Mouse (Mus musculus): ENCODE results near the gene Syn2.
A peak's percentile ranks its signal among the peaks of the same experiment; 100 is the strongest.

The Syn2 gene

GRCm38 (mm10) chr6:115134501-115135331 lies at the start of gene Syn2:
Gene Syn2 (plus strand): TSS chr6:115134902.
- DNase-seq (ENCODE audit: low read depth, low spot score) = peak; percentile 70

DNA sequence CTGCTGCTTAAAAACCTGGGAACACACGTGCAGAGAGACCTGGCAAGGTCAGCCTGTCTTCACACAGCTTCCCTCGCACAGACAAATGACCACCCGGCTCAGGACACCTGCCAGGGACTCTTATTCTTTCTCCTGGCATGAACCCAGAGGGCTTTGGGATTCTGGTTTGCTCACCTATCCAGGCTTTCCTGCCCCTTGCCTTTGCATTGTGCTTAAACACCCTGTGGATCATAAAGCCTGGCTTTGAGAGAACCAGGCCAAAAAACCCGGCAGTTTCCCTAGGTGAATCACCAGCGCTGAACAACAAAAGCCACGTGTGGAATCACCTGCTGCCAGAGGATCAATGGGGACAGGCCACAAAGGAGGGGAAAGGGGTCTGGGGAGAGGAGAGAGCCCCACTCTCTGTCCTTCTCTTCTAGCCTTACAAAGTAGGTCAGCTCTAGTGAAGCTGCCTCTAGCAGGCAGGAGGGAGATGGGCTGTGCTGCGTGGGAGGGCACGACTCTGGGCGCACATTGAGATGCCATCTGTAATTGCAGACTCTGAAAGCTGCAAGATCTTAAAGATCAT lies 49.3 kb upstream of the Syn2 start:
- no peak for DNase-seq (ENCODE audit: low read depth, low spot score)

DNA sequence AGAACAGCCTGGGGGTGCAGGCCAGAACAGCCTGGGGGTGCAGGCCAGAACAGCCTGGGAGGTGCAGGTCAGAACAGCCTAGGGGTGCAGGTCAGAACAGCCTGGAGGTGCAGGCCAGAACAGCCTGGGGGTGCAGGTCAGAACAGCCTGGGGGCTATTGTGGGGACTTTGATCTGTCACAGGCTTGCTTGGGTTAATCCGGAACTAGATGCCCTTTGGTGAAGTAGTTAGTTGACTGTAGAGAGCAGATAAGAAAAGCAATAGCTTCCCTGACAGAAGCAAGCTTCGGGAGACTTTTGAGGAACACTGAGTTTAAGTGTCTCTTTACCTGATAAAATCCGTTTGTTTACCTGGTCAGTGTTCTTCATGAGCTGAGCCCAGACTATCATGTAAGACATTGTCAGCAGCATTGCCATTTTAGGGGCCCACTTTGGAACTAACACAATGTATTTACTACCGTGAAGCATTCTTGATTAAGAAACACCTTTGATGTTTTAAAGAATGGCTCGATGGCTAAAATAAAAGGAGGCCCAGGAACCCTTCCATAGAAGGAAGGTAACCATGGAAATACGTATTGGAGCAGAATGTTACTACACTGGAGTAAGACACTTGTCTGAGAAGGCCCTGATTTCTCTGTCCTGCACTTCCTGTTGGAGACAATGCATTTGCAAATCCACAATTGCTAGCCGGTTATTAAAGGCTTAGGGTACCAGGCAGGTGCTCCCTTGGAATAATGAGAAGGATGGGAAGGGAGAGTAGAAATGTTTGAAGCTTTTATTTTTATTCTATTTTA lies 46.2 kb upstream of the Syn2 start:
- DNase-seq (ENCODE audit: low read depth, low spot score) = no peak

DNA sequence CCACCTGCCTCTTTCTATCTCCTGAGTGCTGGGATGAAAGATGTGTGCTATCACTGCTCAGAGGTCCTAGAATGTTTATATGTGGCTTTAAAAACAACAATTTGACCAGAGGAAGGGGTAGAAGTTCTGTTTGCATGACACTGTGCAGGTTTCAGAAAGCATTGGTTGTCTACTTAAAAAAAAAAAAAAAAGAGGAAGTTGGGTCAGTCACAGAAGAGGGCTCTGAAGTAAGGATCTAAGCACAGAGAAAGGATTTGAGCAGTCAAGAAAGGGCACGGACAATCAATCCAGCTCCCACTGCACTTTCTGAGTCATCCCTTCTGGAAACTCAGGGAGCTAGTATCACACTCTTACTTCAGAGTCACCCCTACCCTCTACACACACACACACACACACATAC lies 43.0 kb upstream of the Syn2 start:
- no peak for DNase-seq (ENCODE audit: low read depth, low spot score)

DNA sequence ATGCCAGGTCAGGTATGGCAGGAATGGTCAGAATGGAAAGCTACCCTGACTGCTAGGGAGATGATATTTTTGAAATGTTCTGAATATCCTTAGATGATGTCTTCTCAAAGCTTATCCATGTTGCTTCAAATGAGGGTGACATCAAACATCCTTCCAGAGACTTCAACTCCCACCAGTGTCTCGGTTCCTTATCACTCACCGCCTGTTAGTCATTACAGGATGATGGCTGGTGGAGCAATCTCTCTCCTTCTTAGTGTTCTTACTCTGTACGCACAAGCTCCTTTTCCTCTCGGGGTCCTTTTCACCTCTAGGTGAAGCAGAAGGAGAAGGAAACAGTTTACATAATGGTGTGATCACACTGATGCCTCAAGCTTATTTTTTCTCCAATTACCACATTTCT lies 32.2 kb upstream of the Syn2 start:
- DNase-seq (ENCODE audit: low read depth, low spot score) = no peak

GRCm38 (mm10) chr6:115111426-115111825 lies 23.3 kb upstream of the Syn2 start:
- DNase-seq (ENCODE audit: low read depth, low spot score) = no peak

DNA sequence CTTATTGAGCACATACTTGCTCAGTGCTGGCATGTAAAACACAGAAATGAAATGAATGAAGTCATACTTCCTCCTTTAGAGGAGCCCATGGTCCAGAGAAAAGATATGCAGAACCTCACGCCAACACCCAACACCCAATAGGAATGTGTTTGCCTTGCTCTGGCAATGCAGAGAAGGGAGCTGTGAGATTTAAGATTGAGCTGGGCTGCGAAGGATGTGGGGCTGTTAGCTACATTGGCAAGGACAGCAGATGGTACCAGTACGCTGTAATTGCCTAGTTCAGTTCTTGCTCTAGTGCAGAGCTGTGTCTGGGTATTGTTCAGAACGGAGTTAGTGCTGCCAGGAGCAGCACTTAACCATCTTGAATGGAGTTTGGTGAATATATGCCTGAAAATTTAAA lies 12.5 kb upstream of the Syn2 start:
- no peak for DNase-seq (ENCODE audit: low read depth, low spot score)

DNA sequence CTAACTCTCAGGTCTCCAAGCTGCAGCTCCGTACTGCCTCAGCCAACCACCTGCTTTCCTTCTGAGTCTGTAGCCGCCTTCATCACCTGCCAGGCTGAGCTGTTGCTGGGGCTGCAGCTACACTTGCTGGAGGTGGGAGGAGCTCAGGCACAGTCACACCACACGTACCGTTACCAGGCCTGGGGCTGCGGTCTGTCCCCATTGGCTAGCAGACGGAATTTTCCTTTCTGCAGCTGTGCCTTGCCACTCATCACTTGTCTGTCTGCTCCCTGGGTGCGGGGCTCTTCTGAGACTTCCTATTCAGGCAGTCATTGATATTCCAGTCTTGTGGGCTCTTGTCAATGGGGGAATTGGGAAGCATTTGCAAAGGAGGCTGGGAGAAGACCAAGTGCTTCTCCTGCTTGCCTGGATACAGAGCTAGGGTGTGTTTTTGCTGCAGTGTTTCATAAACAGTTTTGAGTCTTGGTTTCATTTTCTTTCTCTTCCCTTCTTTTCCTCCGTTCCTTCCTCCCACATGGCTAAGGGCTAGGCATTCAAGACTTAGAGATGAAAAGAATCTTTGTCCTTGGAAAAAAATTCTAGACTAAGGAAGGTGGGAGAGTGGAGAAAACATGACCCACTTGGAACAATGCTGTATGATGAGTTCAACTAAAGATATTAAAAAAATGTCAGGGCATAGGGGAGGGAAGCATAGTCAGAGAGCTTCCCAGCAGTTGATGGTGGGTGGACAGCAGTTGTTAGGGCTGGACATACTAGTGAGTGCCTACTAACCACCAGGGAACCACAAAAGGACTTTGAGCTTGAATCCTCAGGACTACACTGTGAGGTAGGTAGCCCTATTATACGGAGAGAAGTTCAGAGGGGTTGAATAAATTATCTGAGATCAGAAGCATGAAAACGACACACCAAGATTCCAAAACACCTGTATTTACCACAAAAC lies 11.2 kb upstream of the Syn2 start:
- DNase-seq (ENCODE audit: low read depth, low spot score) = peak; percentile 71

- DNase-seq (ENCODE audit: low read depth, low spot score) = no peak
Measured at GRCm38 (mm10) chr6:115124675-115125357, 9.9 kb upstream of the Syn2 start.

GRCm38 (mm10) chr6:115125358-115125720 lies 9.4 kb upstream of the Syn2 start:
- DNase-seq (ENCODE audit: low read depth, low spot score) = no peak

DNA sequence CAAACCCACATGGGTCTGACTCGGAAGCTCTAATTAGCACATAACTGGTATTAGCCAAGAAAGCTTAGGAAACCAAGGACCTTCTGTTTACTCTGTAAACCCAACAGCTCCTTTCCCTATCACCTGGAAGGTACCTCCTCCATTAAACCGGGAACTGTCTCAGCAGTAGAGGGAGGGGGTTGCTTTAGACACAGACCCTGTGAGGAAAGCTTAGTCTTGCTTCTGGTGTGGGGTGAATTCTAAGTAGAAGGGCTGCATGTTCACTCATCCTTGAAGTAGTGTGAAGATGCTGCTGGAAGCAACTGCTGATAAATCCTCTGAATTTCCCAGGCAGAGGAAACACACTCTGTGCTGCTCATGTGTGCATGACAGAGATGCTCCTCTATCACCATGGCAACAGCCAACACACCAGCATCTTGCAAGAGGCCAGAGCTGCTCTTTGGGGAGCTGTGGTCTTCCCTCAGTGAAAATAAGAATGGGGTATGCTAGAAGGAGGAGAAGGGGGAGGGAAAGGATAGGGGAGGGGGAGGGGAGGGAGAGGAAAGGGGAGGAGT lies 8.4 kb upstream of the Syn2 start:
- peak; percentile 6 for DNase-seq (ENCODE audit: low read depth, low spot score)

- no peak for DNase-seq (ENCODE audit: low read depth, low spot score)
Measured at GRCm38 (mm10) chr6:115126851-115127250, 7.9 kb upstream of the Syn2 start.

DNA sequence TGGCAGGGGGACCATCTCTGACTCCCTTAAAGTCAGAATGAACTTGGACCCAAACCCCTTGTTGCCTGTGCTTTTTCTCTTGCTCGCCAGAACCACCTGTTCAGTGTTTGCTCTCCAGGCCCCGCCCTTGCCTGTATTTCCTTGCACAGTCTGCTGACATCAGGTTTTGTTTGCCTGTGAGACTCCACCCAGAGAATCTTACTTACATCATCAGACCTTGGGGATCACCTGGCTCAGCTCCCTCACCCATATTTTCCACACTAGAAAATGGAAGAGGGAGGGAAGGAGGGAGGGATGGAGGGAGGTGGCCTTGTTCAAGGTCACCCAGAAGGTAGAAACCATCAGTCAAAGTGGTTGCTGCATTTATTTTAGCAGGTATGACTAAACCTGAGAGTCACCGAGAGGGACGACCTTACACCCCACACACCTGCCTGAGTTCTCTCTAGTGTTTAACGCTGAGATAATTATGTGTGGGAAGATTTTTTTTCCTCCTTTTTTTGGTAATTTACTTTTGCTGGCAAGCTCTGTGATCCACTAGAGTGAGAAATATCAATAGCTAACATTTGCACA lies 7.4 kb upstream of the Syn2 start:
- DNase-seq (ENCODE audit: low read depth, low spot score) = no peak

GRCm38 (mm10) chr6:115135332-115135649 lies 589 bp downstream of the Syn2 start:
- DNase-seq (ENCODE audit: low read depth, low spot score) = no peak

DNA sequence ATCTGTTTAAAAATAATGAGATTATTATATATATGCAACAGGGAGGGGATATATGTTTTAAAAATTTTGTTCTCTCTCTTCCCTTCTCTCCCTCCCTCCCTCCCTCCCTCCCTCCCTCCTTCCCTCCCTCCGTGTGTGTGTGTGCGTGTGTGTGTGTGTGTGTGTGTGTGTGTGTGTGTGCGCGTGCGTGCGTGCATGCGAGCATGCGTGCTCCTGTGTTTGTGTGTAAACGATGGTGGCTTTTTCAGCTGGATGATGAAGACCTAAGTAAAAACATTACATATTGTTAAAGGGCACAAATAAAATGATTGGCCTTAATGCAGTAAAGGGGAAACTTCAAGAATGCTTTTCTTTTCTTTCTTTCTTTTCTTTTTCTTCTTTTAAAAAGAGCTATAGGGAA lies 1.5 kb downstream of the Syn2 start:
- no peak for DNase-seq (ENCODE audit: low read depth, low spot score)

- DNase-seq (ENCODE audit: low read depth, low spot score) = no peak
Measured at GRCm38 (mm10) chr6:115141446-115141845, 6.7 kb downstream of the Syn2 start.

GRCm38 (mm10) chr6:115161175-115161574 lies 26.5 kb downstream of the Syn2 start:
- no peak for DNase-seq (ENCODE audit: low read depth, low spot score)

- DNase-seq (ENCODE audit: low read depth, low spot score) = no peak
Measured at GRCm38 (mm10) chr6:115165863-115166470, 31.3 kb downstream of the Syn2 start.

GRCm38 (mm10) chr6:115168921-115169320 lies 34.2 kb downstream of the Syn2 start:
- no peak for DNase-seq (ENCODE audit: low read depth, low spot score)

GRCm38 (mm10) chr6:115169518-115169917 lies 34.8 kb downstream of the Syn2 start:
- DNase-seq (ENCODE audit: low read depth, low spot score) = no peak

Measured in CD4-positive, CD25-positive, alpha-beta regulatory T cell, adult 2 months (primary cell).